Mouse (Mus musculus) T-cell, adult 2 months (primary cell): ENCODE data around the gene Abraxas2.
A peak's percentile ranks its signal among the peaks of the same experiment; 100 is the strongest.

ENCODE experiments used
- DNase-seq: peaks from one replicate; pipeline ENCODE4 v3.0.0; 2022; ENCODE audit warnings: low spot score

The Abraxas2 gene

GRCm38 (mm10) chr7:132898234-132898633 lies 39.2 kb downstream of the Abraxas2 start:
- DNase-seq = peak; percentile 55

- no peak for DNase-seq
These were observed 42.0 kb downstream of the Abraxas2 start for GRCm38 (mm10) chr7:132900826-132901531.

GRCm38 (mm10) chr7:132903796-132904195 lies 44.8 kb downstream of the Abraxas2 start:
- DNase-seq = no peak

- DNase-seq = no peak
These were observed 62.9 kb downstream of the Abraxas2 start for GRCm38 (mm10) chr7:132921971-132922370.

- DNase-seq = no peak
These were observed 66.2 kb downstream of the Abraxas2 start for GRCm38 (mm10) chr7:132925227-132925626.

GRCm38 (mm10) chr7:132927201-132927600 lies 68.2 kb downstream of the Abraxas2 start:
- no peak for DNase-seq

- DNase-seq = peak; percentile 7
These were observed 71.0 kb downstream of the Abraxas2 start for GRCm38 (mm10) chr7:132930055-132930454.

GRCm38 (mm10) chr7:132930850-132931559 lies 72.0 kb downstream of the Abraxas2 start, which contains the start of gene Zranb1:
TSS of gene Zranb1 (plus strand) at chr7:132931142.
- peak; percentile 98 for DNase-seq

- peak; percentile 56 for DNase-seq
These were observed 72.7 kb downstream of the Abraxas2 start for GRCm38 (mm10) chr7:132931560-132932351.

GRCm38 (mm10) chr7:132933331-132933730 lies 74.3 kb downstream of the Abraxas2 start:
- no peak for DNase-seq
